Mouse (Mus musculus) E14TG2a.4 (cell line): Measurements from ENCODE around the gene Sgsm1.

Experiments
- CTCF ChIP-seq: conservative IDR thresholded peaks from 2 replicates; pipeline ENCODE4 v1.5.1; 2014; ENCODE audit warnings: low read length
- NANOG ChIP-seq: IDR thresholded peaks from 2 replicates; pipeline ENCODE4 v1.6.1; 2014; ENCODE audit warnings: borderline replicate concordance, low read length, mixed read lengths
- POU5F1 ChIP-seq: IDR thresholded peaks from 2 replicates; pipeline ENCODE4 v1.6.1; 2014; ENCODE audit warnings: low read length, borderline replicate concordance

GRCm38 (mm10) chr5:113329463-113329862 is 18.9 kb upstream of the Sgsm1 start:
- TF ChIP-seq CTCF (no peak), NANOG (no peak), POU5F1 (no peak)
